Mouse (Mus musculus) CD8-positive naive resting alpha-beta T cell, adult 2 months (primary cell): ENCODE measurements around the gene Ffar1.
"Not testable (repeated sequence)": the region's sequence is repeated elsewhere in the genome, so short reads cannot be mapped to it uniquely, and the experiment has no call there.

Experiments
- DNase-seq, 2 experiments: peaks; one replicate each; pipeline ENCODE4 v3.0.0; 2022; ENCODE audit warnings: low read depth in 2 of 2, low spot score in 2 of 2

Ffar1 gene

DNA sequence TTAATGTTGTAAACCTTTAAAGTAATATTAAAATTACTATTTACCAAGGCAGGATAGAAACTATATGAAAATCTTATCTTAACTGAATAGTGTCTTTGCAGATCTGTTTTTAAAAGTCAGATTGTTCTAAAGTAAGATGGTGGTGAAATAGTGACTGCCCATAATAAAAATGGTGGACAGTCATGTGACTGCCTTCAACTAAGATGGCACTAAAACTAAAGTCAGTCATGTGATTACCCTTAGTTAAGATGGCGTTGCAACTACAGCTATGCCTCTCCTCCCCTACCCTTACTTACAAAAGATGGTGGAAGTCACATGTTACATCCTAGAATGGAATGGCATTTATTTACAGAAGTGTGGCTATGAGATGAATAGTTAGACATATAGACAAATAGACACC is 9.9 kb downstream of the Ffar1 start:
- no peak for DNase-seq

DNA sequence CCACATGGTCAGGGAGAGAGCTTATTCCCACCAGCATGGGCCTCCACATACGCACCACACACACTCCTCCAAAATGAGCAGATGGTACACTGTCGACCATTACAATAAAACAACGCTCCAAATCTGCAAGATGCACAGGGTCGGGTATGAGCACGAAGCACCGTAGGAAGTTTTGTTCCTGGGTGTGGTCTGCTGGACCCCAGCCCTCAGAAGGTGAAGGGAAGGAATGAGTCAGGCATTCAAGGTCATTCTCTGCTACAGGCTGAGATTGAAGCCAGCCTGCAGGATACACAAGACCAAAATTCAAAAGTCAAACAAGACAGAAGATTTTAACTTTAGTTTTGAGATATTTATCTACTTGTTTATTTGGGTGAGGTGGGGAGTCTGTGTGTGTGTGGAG is 13.4 kb downstream of the Ffar1 start:
- no peak for DNase-seq

DNA sequence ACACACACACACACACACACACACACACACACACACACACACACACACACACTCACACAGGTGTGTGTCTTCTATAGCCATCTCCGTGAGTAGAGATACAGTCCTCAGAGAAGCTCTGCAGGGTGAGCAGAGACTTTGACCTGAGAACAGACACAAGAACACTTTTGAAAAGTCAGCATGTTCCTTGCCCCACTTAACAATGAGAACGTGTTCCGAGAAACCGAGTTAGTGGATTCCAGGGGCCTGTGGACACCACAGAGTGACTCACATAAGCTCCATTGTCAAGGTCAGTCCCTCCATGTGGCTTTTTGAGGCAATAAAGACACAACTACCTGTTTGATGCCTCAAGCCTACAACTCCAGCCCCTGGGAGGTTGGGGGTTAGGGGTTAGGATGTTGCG is 14.0 kb downstream of the Ffar1 start:
- DNase-seq, result no peak

DNA sequence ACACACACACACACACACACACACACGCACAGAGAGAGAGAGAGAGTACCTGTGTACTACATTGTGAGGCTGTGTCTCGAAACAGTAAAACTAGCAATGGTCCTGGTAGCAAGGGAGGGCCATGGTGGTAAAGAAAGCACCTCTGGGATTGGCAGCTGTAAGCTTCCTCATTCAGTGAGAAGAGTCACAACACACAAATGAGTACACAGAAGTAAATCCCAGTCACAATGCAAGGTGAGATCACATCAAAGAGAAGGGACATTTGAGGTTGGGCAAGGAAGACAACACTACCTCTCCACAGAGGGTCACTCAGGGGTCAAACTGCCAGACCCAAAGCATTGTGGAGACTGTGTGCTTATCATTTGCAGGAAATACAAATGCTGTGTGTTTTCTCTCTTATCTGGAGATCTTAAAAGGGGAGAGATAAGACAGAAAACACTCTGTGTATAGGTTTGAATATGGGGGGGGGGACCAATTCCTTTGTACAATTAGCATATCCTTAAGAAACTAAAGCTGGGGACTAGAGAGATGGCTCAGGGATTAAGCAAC is 14.8 kb downstream of the Ffar1 start:
- no peak for DNase-seq

DNA sequence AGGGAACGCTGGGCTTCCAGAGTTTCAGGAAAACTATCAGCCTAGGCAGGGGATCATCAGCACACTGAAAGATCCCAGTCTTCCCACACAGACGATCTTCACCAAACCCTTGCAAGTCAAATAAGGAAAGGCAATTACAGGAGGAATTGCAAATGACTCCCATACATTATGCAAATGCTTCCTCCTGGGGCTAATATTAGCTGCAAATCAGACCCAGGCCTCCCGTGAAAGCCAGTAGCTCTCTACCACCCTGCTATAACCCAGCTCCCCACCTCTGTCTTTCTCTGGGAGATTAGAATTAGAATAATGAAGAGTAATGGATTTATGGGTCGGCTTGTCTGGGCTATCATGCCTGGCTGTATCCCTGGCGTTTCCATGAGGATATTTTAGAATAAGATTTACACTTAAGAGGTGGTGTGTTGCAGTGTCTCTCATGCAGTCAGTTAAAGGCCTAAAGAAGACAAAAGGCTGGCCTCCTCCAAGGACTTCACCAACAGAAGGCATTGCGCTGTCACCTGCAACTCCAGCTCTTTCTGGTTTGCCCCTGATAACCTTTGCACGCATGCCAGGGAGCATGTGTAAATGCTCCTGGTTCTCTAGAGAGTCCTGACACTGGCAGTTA is 16.6 kb downstream of the Ffar1 start:
- DNase-seq, result no peak

DNA sequence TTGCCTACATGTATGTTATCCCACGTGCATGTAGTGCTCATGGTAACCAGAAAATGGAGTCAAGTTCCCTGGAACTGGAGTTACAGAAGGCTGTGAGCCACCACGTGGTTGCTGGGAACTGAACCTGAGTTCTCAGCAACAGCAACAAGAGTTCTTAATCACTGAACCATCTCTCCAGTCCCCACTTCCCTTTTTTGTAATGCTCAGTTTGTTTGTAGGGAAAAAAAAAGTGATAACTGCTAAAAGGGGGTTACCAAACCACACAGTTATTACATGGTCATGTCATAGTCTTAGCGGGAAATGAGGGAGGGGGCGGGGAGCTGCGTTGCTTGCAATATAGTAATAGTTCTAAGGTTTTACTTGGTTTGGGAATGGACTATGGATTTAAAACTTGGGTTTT is 19.3 kb downstream of the Ffar1 start:
- no peak for DNase-seq

DNA sequence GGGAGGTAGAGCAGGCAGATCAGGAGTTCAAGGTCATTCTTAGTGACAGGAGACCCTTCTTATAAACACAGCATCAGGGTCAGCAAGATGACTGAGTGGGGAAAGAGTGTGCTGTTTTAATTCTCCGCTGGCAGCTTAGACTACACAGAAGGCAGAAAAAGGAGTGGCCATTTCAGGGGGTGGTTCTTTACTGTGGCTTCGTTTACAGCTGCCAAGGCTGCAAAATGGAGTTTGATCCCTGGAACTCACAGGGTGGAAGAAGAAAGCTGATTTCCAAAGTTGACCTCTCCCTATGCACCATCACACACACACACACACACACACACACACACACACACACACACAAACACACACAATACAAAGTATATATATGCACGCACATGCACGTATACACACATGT is 20.0 kb downstream of the Ffar1 start:
- no peak for DNase-seq

DNA sequence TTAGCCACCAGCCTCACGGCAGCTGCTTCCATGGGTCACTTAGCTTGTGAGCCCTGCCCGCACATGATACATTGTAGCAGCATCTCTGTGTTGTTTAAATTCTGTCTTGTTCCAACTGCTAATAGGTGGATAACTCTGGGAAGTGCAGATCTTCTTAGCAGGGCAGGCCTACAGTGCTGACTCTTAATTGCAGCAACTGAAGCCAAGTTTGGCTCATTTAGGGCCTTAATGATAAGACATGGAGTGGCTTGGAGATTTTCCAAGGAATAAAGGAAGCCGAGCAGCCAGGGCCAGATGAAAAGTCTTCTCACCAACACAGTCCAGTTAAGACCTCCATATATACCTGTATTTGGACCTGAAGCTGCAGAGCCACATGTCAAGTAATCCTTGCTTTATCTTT is 21.1 kb downstream of the Ffar1 start:
- no peak for DNase-seq

DNA sequence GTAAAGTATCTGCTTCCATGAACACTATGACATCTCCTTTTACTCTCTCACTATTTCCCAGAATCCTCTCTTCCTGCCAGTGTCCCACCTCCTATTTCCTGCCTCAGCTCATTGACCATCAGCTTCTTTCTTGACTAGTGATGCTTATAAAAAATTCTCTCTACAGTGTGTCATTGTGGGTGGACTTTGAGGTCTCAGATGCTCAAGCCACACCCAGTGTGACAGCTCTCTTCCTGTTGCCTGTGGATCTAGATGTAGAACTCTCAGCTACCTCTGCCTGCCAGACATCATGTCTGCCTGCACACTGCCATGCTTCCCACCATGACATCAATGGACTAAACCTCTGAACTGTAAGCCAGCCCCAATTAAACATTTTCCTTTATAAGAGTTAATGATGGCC is 24.1 kb downstream of the Ffar1 start:
- DNase-seq, result no peak

DNA sequence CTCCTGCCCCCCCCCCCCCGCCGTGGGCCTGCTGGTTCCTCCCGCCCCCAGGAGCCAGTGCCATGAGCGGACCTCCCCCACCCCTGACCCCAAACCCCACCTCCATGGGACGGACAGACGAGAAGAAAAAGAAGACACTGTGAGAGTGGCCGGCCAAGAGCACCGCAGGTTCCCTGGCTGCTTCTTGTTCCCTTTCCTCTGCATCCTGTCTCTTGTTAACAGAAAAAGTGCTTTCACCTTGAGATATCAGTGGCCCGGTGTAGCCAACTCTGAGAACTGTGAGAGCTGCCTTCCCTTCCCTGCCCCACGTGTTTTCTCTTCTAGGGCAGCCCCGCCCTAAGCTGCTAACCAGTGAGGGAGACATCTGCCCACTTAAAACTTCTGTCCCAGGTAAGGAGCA is 28.7 kb downstream of the Ffar1 start:
- DNase-seq, result not testable (repeated sequence)

DNA sequence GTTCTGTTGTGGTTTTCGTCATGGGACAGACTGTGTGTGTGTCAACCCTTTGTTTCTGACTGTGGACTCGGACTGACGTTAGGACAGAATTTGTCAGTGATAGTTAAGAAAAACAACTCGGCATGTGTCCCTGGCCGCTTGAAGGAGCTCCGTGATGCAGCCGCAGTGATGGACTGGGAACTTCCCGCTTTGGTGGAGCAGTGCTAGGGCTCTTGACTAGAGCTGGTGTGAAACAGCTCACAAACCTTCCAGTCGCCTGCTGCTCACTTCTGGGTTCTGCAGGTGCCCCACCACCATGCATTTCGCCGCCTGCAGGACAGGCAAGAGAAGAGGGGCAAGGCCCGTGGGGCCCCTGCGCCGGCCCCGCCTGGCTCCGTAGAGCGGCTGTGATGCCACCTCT is 29.1 kb downstream of the Ffar1 start:
- DNase-seq, result peak; percentile 6 to 8

DNA sequence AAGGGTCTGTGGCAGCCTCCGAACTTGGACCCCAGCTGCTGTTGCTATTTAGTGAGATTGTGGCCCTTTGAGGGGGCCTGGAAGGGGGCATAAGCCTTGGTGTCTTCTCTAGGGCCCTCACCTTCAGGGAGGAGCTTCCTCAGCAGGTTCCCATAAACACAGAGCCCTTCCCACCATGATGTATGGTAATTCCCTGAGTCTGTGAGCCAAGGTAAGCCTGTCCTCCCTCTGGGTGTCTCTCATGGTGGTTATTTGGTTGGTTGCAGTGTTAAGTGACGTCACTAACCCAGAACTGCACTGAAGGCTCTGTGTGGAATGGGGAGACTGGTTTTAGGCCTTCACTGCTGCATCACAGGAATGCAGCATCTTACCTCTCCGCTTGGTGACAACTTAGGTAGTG is 31.9 kb downstream of the Ffar1 start:
- DNase-seq, result no peak

DNA sequence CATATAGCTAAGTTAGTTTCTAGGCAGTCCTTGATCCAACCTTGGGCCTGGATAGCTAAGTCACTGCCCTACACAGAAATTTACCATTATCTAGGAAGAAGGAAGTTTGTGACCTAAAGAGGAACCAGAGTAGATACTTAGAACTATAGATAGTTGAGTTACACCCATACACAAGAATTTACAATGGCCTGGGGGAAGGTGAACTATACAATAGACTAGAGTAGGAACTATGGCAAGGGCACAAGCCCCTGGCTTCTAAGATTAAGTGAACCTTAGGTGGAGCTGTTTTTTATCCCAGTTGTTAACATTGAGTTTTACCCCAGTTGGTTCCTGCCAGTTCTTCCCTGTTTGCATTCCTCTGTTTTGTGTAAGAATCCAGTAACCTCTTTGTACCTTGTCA is 32.5 kb downstream of the Ffar1 start:
- not testable (repeated sequence) for DNase-seq

DNA sequence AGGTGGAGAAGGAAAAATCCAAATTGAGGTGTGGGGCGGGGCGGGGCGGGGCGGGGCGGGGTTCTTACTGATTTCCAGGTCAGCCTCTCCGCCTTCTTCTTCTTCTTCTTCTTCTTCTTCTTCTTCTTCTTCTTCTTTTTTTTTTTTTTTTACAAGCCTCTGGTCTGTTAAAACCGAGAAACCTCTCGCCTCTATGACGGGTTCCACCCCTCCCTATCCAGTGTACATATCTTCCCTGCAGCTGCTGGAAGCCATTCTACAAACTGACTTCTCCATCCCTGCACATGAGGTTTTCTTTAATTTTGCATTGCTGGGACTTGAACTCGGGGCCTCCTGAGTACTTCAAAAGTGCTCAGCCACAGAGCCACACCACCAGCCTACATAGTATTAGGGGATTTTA is 34.7 kb downstream of the Ffar1 start:
- DNase-seq, result no peak

DNA sequence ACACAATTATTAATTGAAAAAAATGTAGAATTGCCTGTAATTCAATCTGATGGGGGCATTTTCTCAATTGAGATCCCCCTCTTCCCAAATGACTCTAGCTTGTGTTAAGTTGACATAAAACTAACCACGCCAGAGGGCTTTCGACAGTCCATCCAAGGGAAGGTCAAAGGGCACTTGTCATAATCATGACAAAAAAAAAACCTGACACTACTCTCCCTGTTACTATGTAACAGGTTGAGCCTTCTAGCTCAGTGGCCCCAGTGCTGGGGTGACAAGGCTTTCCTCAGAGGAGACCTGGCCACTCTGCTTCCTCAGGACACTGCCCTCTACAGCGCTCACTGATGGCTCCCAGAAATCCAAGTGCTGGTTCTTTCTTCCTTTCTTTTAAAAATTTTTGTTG is 37.1 kb downstream of the Ffar1 start:
- no peak for DNase-seq

DNA sequence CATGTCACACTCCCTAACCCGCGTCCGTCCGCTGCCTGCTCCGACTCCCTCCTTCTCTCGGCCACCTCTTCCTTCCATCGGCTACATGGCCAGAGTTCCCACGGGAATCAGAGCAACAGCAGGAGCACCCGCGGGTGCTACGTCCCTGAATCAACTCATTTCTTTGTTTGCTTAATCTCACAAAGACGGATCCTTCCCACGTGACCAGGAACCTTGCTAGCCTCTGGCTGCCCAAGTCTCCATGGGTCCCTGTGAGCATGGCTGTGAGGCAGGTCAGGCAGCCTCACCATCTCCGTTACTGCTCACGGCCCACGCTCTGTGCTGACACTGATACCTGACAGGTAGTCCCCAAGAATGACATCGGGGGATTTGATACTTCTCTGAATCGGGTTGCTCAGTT is 37.7 kb downstream of the Ffar1 start, which contains the start of gene Ffar2:
TSS of gene Ffar2 (minus strand) at position 101 of the 400 bp plus-strand sequence.
- no peak for DNase-seq

DNA sequence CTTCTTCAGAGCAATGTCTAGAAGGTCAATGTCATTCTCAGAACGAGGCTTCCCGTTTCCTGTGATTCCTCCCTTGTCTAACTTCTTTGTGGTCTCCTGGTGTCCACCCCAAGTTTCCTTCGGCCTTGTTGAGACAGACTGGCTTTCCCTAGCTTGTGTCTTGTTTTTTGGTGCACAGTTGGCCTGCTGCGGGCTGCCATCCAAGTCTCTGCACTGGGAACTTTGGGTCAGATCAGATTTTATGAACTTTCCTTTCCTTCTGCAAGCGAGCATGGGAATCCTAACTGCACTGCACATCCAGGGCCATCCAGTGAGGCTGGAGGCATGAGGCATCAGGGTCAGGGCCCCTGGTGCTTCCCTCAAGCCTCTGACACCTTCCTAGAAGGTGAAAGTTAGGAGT is 39.8 kb downstream of the Ffar1 start:
- DNase-seq, result no peak

DNA sequence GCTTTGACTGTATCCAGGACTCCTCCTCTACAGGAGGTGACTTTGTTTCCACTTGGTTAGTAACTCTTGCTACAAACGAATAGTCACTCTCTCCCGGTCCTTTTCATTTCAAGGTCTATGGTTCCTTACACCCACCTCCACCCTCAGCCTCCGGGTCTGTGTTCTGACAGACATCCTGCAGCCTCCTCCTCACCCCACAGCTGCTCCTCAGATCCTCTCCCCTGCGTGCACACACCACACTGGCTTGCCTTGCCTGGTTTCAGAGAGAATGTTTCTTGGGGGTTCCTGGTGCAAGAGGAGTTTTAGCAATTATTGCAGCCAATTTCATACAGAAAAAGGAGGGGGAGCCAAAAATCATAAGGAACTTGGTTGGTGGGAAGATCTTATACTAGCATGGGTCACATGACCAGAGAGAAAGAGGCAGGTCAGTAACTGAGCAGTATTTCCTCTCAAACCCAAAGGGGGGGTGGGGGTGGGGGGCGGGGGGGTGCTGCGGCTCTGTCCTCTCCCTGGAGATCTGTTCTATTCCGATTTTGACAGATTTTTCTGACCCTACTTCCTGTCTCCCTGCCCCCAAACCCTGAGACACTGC is 40.4 kb downstream of the Ffar1 start:
- DNase-seq, result no peak

DNA sequence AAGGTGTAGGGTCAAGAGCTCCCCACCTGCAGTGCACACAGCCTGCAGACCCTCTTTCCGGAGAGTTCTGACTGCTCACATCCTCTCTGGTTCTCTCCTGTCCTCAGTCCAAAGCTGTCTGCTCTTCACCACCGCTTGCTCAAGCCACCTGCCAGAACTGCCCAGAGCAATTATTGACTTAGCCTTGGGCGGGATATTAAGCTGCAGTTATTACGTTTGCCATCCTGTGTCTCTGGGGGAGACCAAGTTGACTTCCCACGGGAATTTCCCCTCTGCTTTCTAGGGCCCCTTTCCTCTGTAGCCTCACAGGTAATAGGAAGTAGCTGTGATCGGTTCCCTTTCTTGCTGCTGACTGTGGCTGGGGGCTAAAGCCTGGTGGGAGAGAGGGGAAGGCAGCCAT is 41.2 kb downstream of the Ffar1 start:
- DNase-seq, result no peak

DNA sequence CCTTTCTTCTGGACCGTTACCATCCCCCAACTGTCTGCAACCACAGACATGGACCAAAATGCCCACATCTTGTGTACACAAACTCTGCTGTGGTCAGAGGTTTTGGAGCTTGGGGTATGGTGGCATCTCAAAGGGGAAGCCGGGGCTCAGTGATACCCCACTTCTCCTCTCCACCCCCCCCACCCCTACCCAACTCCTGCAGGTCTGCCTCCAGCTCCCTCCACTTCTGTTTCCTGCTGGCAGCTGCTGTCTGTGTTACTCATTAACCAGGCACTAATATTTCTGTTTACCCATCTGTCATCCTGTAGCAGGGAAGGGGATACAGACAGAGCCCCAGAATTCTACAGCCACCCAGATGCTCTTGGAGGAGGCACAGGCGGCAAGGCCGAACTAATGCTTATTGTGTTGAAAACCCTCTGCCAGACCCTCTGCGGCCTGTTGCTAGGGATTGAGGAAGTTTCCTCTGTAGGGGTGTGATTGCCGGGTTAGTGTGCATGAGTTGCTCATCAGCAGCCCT is 49.0 kb downstream of the Ffar1 start:
- DNase-seq, result no peak

DNA sequence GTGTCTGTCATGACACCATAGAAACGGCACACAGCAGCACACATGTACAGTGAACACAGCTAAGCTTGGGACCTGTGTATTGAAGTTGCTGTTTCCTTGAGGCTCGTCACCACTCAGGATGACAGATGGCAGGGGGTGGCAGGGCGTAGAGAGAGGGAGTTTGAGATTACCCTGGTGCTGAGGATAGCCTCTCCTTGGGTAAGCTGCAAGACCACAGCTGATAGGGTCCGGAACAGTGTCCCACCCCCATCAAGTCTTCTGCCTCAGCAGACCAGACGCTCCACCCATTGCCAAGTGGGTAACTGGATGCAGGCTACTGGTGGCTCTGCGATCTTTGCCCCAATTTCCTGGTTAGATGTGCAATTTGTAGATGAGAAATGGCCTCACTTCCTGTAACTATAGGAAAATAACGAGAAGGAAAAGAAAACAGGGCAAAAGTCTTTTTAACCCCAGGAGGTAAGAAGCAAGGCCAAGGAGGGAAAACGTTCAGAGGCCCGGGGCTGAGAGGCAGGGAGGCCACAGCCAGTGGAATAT is 49.5 kb downstream of the Ffar1 start:
- no peak for DNase-seq

DNA sequence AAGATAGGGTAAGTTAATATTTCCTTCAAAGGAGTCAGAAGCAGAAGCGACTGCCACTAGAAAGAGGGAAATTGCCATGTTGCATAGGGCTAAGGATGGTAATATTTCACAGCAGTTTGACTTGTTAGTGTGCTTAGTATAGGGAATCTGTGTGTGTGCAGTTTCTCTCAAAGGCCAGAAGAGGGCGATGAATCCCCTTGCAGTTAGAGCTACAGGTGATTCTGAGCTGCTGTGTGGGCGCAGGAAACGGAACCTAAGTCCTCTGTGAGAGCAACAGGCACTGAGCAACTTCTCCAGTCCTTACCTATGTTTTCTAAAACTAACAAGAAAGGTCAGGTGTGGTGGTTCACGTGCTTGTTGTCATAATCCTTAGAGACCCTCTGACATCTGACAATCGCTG is 51.0 kb downstream of the Ffar1 start:
- no peak for DNase-seq
